Mouse (Mus musculus): ENCODE measurements around the gene Lbh. TPM values are rescaled to one million over a fixed set of nuclear protein-coding genes. Genes with fewer than 3 reads are reported as not detected.

Gene Lbh
- polyA plus RNA-seq, 1 experiment from 2014 or later: 10.5 TPM

GRCm38 (mm10) chr17:72925804-72926617 lies 7.9 kb downstream of the Lbh start:
- H3K4me1 ChIP-seq (ENCODE audit: control insufficient read depth, insufficient read depth, low read length): peaks cover 28% of the 10 kb centered on the region
- no peaks in the 10 kb centered on the region for H3K9me3 ChIP-seq (ENCODE audit: control insufficient read depth, low read length)
- no peak overlapping the region for H3K4me2 ChIP-seq (replicated peaks; ENCODE audit: low read depth, low read length)
- H3K27ac ChIP-seq (ENCODE audit: low read depth, low read length): peak overlapping the region; percentile 18; the same call in 1 of the 2 replicates
- peak overlapping the region; percentile 1; the same call in 1 of the 2 replicates for H3K9ac ChIP-seq (ENCODE audit: low read depth, low read length)
- H3K36me3 ChIP-seq (ENCODE audit: control insufficient read depth, insufficient read depth, low read length): peaks cover 69% of the 10 kb centered on the region
- no peaks in the 10 kb centered on the region for H3K27me3 ChIP-seq (ENCODE audit: control insufficient read depth, insufficient read depth, low read length)
- H3K4me3 ChIP-seq (ENCODE audit: low read length): no peak overlapping the region
- ATAC-seq (ENCODE audit: low FRiP score, low TSS enrichment): peak; percentile 72
- WGBS: 55% methylated on average over 12 of the region's 12 CpGs

- H3K4me3 ChIP-seq (ENCODE audit: low read length): no peak overlapping the region
- peaks cover under 1% of the 10 kb centered on the region; the same call in 1 of the 2 replicates for H3K9me3 ChIP-seq (ENCODE audit: control insufficient read depth, low read length)
- ATAC-seq (ENCODE audit: low FRiP score, low TSS enrichment): no peak
- peaks cover 60% of the 10 kb centered on the region for H3K36me3 ChIP-seq (ENCODE audit: control insufficient read depth, insufficient read depth, low read length)
- no peak overlapping the region for H3K9ac ChIP-seq (ENCODE audit: low read depth, low read length)
- WGBS: 77% methylated on average over 8 of the region's 8 CpGs
- no peak overlapping the region for H3K27ac ChIP-seq (ENCODE audit: low read depth, low read length)
- no peaks in the 10 kb centered on the region for H3K27me3 ChIP-seq (ENCODE audit: control insufficient read depth, insufficient read depth, low read length)
- H3K4me2 ChIP-seq (replicated peaks; ENCODE audit: low read depth, low read length): no peak overlapping the region
- peaks cover 26% of the 10 kb centered on the region for H3K4me1 ChIP-seq (ENCODE audit: control insufficient read depth, insufficient read depth, low read length)
These were observed 8.9 kb downstream of the Lbh start for GRCm38 (mm10) chr17:72926994-72927393.

DNA sequence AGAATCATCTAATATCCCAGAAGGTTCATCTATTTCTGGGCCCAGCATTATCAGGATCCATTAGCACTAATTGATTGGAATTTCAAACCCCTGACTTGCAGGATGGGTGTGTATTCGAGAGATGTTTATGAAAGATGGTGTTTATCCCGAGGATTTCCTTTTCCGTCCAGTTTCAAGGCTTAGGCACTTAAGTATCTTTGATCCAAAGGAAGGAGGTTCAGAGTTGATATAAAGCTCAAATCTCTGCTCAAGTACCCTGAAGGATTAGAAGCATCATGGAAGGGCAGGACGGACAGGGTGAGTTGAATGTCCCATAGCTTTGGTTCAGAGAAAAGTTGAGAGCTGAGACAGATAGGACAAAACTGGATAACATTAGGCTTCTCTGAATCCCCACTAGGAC lies 15.0 kb downstream of the Lbh start:
- 93% methylated on average over 4 of the region's 4 CpGs for WGBS
- Histone ChIP-seq H3K4me3 (ENCODE audit: low read length) (no peak overlapping the region), H3K27ac (ENCODE audit: low read depth, low read length) (no peak overlapping the region), H3K9me3 (ENCODE audit: control insufficient read depth, low read length) (peaks cover 6% of the 10 kb centered on the region; the same call in 1 of the 2 replicates), H3K9ac (ENCODE audit: low read depth, low read length) (no peak overlapping the region), H3K4me2 (replicated peaks; ENCODE audit: low read depth, low read length) (no peak overlapping the region), H3K4me1 (ENCODE audit: control insufficient read depth, insufficient read depth, low read length) (peaks cover 19% of the 10 kb centered on the region), H3K36me3 (ENCODE audit: control insufficient read depth, insufficient read depth, low read length) (peaks cover 39% of the 10 kb centered on the region; the same call in 1 of the 2 replicates), H3K27me3 (ENCODE audit: control insufficient read depth, insufficient read depth, low read length) (no peaks in the 10 kb centered on the region)
- no peak for ATAC-seq (ENCODE audit: low FRiP score, low TSS enrichment)

GRCm38 (mm10) chr17:72934146-72934545 lies 16.0 kb downstream of the Lbh start:
- WGBS: 51% methylated on average over 2 of the region's 2 CpGs
- Histone ChIP-seq H3K9me3 (ENCODE audit: control insufficient read depth, low read length) (peaks cover 6% of the 10 kb centered on the region; the same call in 1 of the 2 replicates), H3K4me2 (replicated peaks; ENCODE audit: low read depth, low read length) (no peak overlapping the region), H3K27me3 (ENCODE audit: control insufficient read depth, insufficient read depth, low read length) (no peaks in the 10 kb centered on the region), H3K27ac (ENCODE audit: low read depth, low read length) (no peak overlapping the region), H3K36me3 (ENCODE audit: control insufficient read depth, insufficient read depth, low read length) (peaks cover 37% of the 10 kb centered on the region; the same call in 1 of the 2 replicates), H3K4me1 (ENCODE audit: control insufficient read depth, insufficient read depth, low read length) (peaks cover 19% of the 10 kb centered on the region), H3K9ac (ENCODE audit: low read depth, low read length) (no peak overlapping the region), H3K4me3 (ENCODE audit: low read length) (no peak overlapping the region)
- ATAC-seq (ENCODE audit: low FRiP score, low TSS enrichment): no peak

- 47% methylated on average over 3 of the region's 3 CpGs for WGBS
- Histone ChIP-seq H3K9ac (ENCODE audit: low read depth, low read length) (no peak overlapping the region), H3K9me3 (ENCODE audit: control insufficient read depth, low read length) (peaks cover 6% of the 10 kb centered on the region; the same call in 1 of the 2 replicates)
These were observed 16.5 kb downstream of the Lbh start for GRCm38 (mm10) chr17:72934653-72935052.

DNA sequence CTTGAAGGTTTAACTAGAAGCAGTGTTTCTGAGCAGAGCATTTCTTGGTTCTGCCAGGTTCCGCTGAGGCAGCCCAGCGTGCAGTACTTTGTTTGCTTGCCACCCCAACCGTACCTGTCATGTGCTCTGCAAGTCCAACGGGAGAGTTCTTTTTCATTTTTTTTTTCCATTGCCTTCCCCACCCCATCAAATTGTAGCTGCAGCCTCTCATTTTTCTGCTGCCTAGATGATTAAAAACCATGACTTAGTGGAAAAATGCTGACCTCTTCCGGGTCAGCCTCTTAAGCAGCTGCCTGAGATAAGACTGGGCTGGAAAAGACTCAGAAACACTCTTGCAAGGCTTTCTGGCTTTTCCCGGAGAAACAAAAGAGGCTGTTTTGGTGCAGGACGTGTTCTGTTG lies 17.8 kb downstream of the Lbh start:
- no peak overlapping the region for H3K4me2 ChIP-seq (replicated peaks; ENCODE audit: low read depth, low read length)
- peaks cover 19% of the 10 kb centered on the region for H3K4me1 ChIP-seq (ENCODE audit: control insufficient read depth, insufficient read depth, low read length)
- peaks cover 6% of the 10 kb centered on the region for H3K9me3 ChIP-seq (ENCODE audit: control insufficient read depth, low read length)
- no peaks in the 10 kb centered on the region for H3K27me3 ChIP-seq (ENCODE audit: control insufficient read depth, insufficient read depth, low read length)
- H3K36me3 ChIP-seq (ENCODE audit: control insufficient read depth, insufficient read depth, low read length): peaks cover 46% of the 10 kb centered on the region
- no peak for ATAC-seq (ENCODE audit: low FRiP score, low TSS enrichment)
- no peak overlapping the region; the same call in 1 of the 2 replicates for H3K27ac ChIP-seq (ENCODE audit: low read depth, low read length)
- 55% methylated on average over 7 of the region's 7 CpGs for WGBS
- no peak overlapping the region for H3K9ac ChIP-seq (ENCODE audit: low read depth, low read length)
- H3K4me3 ChIP-seq (ENCODE audit: low read length): no peak overlapping the region

More at GRCm38 (mm10) chr17:72934653-72935052, 16.5 kb downstream of the Lbh start:
- ATAC-seq (ENCODE audit: low FRiP score, low TSS enrichment): no peak
- Histone ChIP-seq H3K4me2 (replicated peaks; ENCODE audit: low read depth, low read length) (no peak overlapping the region), H3K36me3 (ENCODE audit: control insufficient read depth, insufficient read depth, low read length) (peaks cover 41% of the 10 kb centered on the region; the same call in 1 of the 2 replicates), H3K27me3 (ENCODE audit: control insufficient read depth, insufficient read depth, low read length) (no peaks in the 10 kb centered on the region), H3K4me1 (ENCODE audit: control insufficient read depth, insufficient read depth, low read length) (peaks cover 19% of the 10 kb centered on the region), H3K4me3 (ENCODE audit: low read length) (no peak overlapping the region), H3K27ac (ENCODE audit: low read depth, low read length) (no peak overlapping the region; the same call in 1 of the 2 replicates)

- Histone ChIP-seq H3K4me3 (ENCODE audit: low read length) (no peak overlapping the region), H3K9me3 (ENCODE audit: control insufficient read depth, low read length) (peaks cover 6% of the 10 kb centered on the region), H3K27me3 (ENCODE audit: control insufficient read depth, insufficient read depth, low read length) (no peaks in the 10 kb centered on the region), H3K36me3 (ENCODE audit: control insufficient read depth, insufficient read depth, low read length) (peaks cover 50% of the 10 kb centered on the region), H3K4me1 (ENCODE audit: control insufficient read depth, insufficient read depth, low read length) (peaks cover 19% of the 10 kb centered on the region), H3K27ac (ENCODE audit: low read depth, low read length) (no peak overlapping the region), H3K9ac (ENCODE audit: low read depth, low read length) (no peak overlapping the region), H3K4me2 (replicated peaks; ENCODE audit: low read depth, low read length) (no peak overlapping the region)
- WGBS: 80% methylated on average over 3 of the region's 3 CpGs
- ATAC-seq (ENCODE audit: low FRiP score, low TSS enrichment): no peak
These were observed 18.2 kb downstream of the Lbh start for GRCm38 (mm10) chr17:72936336-72936735.

DNA sequence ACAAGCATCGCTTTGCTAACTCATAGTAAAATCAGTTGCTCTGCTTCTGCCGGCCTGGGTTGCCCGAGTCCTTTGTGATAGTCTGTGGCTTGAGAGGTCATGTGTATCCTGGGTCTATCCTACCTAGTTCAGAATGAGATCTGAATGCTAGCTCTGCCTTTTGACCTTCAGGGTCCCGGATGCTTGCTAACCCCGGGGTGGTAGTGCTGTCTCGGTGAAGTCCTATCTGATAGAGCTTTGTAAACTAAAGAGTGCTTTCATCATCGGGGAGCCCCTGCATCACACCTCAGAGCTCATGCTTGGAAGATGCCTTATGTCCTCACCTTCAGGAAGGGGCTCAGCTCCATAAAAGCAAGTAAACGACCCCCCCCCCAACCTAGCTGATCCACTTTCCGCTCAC lies 19.1 kb downstream of the Lbh start:
- H3K4me3 ChIP-seq (ENCODE audit: low read length): no peak overlapping the region
- no peak for ATAC-seq (ENCODE audit: low FRiP score, low TSS enrichment)
- H3K9me3 ChIP-seq (ENCODE audit: control insufficient read depth, low read length): peaks cover 3% of the 10 kb centered on the region
- H3K9ac ChIP-seq (ENCODE audit: low read depth, low read length): no peak overlapping the region
- H3K4me1 ChIP-seq (ENCODE audit: control insufficient read depth, insufficient read depth, low read length): peaks cover 19% of the 10 kb centered on the region
- H3K36me3 ChIP-seq (ENCODE audit: control insufficient read depth, insufficient read depth, low read length): peaks cover 50% of the 10 kb centered on the region
- no peak overlapping the region for H3K4me2 ChIP-seq (replicated peaks; ENCODE audit: low read depth, low read length)
- no peak overlapping the region for H3K27ac ChIP-seq (ENCODE audit: low read depth, low read length)
- WGBS: 57% methylated on average over 9 of the region's 9 CpGs
- H3K27me3 ChIP-seq (ENCODE audit: control insufficient read depth, insufficient read depth, low read length): no peaks in the 10 kb centered on the region
